Mouse (Mus musculus): ENCODE data around the gene Tmem88.

The Tmem88 gene

DNA sequence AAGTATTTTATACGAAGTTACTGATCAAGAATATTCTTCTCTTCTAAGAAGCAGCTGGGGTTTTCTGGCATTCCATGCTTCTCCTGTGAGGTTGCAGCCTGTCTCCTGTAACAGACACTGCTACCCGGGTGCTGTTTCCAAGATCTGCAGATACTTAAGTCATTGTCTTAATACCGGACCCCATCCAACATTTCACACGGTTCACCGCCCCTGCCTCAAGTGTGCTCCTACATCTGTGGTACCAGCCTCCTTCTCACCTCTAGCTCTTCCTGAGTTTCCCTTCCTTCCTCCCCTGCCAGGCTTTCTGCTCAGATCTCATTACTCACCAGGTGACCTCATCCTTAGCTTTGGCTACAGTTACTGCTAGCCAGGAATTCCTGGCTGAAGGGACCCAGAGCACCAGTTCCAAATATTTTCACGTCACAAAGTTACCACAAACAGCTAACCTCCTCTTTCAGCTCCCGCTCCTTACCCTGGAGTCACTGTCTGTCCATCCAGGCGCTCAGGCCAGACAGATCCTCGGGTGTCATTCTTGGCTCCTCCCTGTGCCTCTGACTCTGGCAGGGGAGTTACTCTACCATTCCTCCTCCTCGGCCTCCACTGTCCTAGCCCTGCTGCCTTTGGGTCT lies 15.4 kb downstream of the Tmem88 start:
- no peak for DNase-seq (ENCODE audit: low spot score in 2 of 2)

DNA sequence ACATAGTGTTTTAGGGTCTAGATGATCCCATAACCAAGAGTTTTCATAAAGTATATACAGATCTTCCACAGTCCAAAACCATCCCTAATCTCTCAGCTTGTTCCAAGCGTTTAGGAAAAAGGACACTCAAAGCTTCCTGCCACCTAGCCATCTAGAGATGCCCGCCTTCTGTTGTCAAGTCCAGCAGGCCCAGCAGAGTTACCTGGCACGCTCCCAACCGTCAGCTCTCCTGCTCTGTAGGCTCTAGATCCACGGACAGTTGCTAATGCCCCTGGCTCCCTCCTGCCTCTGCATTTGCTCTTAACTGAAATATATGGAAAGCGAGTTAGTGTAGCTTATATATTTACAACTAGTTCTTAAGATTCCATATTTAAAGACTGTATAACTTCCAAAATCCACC lies 16.7 kb downstream of the Tmem88 start:
- no peak for DNase-seq (ENCODE audit: low spot score in 2 of 2)

DNA sequence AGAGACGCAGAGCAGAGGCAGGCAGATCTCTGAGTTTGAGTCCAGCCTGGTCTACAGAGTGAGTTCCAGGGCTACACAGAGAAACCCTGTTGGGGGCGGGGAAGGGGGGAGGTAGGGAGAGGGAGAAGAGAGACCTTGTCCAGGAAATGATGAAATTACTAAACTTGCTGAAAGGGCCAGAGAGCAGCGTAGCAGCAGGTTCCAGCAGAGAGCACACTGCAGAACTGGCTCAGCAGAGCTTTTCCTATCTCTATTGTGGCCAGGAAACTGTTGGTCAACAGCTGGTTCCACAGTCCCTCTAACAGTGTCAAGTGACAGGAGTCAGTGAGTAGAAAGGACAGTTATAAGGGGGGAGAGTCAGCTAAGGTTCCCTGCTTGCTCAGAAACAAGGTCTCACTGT lies 18.4 kb downstream of the Tmem88 start:
- DNase-seq (ENCODE audit: low spot score in 2 of 2), result no peak

DNA sequence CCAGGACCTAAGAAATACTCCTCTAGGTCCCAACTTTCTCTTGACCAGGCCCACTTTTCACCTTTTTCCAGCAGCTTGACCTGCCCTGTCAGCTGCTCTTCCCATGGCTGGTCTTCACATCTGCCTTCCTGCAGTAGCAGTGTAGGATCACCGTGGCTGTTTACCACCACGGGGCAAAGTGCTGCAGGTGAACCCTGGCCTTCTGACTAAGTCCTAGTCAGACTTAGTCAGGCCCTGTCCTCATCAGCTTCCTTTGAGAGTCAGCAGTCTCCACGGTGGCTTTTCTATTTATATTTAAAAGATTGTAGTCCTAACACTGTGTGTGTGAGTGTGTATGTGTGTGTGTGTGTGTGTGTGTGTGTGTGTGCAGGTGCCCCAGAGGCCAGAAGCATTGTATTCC lies 20.3 kb downstream of the Tmem88 start:
- DNase-seq (ENCODE audit: low spot score in 2 of 2), result no peak

DNA sequence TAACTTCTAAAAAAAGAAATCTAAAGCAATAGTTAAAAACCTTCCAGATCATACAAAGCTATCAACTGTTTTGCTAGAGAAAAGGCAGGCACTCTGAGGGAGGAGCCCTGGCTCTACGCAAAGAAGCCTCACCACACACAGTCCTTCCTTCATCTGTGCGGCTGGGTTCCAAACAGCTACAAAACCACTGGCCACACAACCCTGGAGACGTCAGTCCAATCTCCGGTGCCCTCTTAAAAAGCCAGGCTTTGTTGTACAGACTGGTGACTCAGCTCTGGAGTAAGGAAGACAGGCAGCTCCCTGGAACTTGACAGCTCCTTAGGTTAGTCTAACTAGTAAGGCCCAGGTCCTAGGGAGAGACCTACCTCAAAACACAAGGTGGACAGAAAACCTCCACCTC lies 22.4 kb downstream of the Tmem88 start:
- DNase-seq (ENCODE audit: low spot score in 2 of 2), result no peak

DNA sequence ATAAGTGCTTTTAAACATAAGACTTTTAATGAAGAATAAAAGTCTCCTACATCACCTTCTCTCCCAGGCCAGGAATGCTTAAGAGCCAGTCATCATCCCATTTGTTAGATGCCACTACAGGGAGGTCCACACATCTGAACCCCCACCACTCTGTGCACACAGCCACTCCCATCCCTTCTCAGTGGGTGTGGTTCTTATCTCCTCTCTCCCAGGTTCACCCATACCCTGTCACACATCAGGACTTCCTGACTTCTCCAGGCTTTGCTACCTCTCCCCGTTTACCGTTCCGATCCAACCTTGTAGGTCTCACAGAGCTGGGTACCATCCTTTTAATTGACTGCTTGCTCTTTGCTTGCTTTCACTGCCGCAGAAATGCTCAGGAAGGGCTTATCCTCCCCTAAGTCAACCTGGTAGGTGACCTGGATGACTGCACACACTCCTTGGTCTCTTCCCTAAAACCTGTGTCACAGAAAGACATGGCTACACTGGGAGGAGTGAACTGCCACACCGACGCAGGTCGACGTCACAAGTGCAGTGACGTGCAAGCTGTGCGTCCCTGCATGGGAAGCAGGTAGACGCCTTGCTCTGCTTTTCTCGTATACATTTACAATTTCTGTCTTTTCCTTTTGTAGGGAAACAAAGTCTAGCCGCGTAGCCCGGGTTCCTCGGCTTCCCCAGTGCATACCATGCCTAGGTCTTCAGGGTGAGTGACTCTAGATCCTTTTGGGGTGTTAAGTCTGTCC lies 24.6 kb downstream of the Tmem88 start:
- DNase-seq (ENCODE audit: low spot score in 2 of 2), result no peak

DNA sequence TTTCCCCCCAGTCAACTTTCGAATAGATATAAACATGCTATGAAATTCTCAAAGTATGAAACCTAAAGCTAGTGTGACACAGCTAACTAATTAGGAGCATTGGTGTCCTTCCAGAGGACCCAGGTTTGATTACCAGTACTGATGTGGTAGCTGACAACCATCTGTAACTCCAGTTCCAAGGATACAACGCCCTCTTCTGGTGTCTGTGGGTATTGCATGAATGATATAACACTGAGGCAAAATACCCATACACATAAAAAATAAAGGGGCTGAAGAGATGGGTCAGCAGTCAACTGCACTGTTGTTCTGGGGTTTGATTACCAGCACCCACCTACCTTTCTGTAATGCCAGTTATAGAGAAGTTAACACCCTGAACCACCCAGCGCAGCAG lies 25.3 kb downstream of the Tmem88 start:
- no peak for DNase-seq (ENCODE audit: low spot score in 2 of 2)

DNA sequence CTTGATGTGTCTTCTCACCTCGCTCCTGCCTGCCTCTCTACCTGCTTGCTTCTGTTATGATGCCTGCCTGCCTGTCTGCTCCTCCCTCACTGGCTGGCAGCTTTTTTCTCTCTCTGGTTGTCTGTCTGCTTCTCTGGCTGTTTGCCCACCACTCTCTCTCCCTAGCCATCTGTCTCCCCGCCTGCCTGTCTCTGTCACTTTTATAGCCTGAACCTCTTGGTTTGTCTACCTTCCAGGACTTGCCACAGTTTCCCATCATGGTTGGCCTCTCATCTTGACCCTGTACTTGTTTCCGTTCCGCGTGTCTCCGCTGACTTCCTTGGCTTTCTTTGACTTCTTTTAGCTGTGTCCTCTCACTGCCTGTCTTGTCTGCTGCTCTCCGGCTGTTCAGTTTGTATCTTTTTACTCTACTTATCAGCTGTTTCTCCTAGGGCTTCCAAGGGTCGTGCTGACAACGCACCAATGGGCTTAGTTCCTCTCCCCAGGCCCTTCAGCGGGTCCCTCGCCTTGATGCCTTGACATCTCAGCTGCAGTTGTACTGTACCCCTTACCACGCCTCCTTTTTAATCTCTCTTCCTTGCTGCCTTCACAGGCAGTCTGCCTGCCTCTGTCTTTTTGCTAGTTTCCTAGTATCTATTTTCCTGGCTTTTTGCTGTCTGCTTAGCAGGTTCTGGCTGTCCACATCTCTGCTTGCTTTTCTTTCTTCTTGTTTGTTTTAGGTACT lies 25.8 kb downstream of the Tmem88 start:
- DNase-seq (ENCODE audit: low spot score in 2 of 2), result no peak

DNA sequence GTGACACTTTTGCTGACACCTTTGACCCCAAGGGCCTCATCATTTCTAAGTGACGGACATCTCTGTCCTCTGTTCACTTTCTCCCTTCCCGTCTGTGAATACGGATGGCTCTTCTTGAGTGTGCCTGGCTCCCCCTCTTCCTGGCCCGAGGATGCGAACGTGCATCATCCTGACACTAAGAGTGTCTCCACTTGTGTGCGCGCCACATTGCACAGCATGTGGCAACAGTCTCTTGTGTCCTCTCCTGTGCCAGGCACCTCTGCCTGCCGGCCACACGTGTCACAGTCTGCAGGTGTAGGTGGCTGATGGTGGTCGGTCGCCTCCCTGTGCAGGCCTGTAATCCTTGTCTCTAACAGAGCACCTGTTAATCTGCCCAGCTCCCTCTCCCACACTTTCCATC lies 26.4 kb downstream of the Tmem88 start:
- no peak for DNase-seq (ENCODE audit: low spot score in 2 of 2)

DNA sequence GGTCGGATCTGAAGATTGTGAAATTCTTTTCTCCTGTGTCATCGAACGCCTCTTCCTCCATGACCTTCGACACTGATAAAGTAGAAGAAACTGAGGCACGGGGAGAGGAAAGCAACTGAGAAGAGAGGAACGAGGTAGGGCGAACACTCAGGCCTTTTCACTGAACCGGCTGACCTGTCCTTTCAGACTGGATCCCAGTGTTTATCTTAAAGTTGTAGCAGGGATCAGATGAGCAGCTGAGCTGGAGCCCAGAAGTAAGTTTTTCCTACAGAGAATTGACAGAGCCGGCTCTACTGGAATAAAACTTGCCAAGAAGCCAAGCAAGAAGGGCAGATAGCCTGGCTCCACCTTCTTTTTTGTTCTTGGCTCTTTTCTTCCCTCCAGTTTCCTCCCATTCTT lies 27.2 kb downstream of the Tmem88 start:
- DNase-seq (ENCODE audit: low spot score in 2 of 2), result peak in 1 of 2 experiments; percentile 8

DNA sequence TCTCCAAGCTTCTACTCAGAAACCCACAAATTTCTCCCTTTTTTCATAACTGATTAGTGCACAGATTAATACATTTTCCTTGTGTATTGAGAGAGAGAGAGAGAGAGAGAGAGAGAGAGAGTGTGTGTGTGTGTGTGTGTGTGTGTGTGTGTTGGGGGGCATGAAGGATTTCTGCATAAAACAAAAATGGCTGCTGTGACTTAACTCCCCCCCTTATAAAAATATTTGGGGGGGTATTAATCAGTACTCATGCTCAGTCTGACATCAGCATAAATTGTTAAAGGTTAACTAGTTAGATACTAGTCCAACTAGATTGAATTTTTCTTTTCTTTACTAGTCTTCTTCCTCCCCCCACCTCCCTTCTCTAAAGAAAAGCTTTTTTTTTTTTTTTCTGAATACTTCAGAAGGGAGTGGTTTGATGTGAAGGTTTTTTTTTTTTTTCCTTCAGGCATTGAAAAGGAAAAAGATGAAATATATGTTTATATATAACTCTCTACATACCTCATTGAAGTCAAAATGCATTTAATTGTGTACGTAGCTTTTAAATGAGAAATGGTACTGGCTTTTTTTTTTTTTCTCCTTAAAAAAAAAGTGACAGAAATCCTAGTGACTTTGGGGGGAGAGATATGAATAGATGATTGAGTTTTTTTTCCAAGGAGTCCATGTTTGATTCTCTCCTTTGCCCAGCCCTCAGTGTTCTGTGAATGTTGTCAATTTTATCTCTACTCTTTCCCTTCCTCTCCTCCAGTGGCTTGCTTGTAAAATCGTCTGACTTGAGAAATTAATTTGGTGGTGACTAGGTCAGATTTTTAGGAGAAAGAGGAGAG lies 27.8 kb downstream of the Tmem88 start:
- no peak for DNase-seq (ENCODE audit: low spot score in 2 of 2)

DNA sequence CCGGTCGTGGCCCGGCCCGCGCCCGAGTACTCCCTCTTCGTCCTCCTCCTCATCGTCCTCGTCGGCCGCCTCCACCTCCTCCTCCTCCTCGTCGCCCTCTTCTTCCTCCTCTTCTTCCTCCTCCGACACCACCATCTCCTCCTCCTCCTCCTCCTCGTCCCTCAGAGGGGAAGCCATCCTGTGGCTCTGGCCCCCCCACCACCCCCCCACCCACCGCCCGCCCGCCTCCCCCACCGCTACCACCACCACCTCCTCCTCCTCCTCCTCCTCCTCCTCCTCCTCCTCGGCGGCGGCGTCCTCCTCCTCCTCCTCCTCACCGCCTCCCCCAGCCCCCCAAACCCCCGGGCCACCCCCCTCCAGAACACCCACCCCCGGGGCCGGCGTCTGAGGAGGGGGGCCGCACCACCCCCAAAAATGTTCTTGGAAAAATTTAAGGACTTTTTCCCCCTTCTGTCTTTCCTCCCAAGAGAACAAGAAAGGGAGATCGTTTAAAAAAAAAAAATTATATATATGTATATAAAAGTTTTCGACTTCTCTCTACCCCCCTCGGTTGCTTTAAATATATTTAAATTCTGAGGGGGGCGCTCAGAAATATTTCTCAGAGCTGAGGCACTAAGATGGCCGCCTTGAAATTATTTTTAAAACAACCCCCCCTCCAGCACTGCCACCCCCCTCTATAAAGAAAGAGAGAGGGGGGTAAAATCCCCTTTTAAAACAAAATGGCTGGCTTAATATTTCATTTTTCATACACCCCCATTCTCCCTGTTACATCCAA lies 28.6 kb downstream of the Tmem88 start, which contains the start of gene Chd3:
TSS of gene Chd3 (minus strand) at position 192 of the 775 bp plus-strand sequence.
- DNase-seq (ENCODE audit: low spot score in 2 of 2), result no peak

DNA sequence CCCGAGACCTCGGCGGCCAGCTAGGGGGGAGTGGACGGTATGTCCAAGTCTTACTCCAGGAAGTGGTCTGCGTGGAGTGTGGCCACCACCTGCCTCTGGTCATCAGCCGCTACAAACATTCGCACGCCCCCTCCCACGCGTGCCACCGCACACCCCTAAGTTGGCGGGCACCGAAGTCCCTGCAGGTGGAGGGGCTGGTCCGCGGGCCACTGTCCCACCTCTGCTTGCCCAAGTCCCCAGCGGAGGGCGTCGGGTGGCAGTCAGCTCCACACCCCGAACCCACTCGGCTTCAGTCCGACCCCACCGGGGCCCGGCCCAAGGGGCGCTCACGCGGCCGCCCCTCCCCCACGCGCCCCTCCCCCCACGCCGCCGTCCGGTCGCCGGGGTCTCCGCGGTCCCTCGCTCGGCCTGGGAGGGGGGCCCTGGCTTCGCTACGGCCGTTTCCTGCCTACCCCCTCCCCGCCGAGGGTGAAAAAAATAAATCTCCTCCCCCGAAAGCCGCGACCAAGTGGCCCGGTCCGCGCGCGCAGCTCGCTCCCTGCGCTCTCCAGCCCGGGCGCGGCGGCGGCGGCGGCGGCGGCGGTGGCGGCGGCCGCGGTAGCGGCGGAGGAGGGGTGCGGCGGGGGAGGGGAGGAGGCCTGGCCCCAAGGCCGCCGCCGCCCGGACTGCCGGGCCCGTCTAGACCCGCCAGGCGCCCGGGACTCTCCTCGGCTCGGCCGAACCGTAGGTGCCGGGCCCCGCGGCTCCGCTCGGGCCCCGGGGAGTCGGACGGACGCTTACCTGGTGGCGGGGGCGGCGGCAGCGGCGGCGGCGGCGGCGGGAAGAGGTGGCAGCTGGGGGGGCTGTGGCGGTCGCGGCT lies 29.4 kb downstream of the Tmem88 start:
- DNase-seq (ENCODE audit: low spot score in 2 of 2), result peak in 1 of 2 experiments; percentile 49

DNA sequence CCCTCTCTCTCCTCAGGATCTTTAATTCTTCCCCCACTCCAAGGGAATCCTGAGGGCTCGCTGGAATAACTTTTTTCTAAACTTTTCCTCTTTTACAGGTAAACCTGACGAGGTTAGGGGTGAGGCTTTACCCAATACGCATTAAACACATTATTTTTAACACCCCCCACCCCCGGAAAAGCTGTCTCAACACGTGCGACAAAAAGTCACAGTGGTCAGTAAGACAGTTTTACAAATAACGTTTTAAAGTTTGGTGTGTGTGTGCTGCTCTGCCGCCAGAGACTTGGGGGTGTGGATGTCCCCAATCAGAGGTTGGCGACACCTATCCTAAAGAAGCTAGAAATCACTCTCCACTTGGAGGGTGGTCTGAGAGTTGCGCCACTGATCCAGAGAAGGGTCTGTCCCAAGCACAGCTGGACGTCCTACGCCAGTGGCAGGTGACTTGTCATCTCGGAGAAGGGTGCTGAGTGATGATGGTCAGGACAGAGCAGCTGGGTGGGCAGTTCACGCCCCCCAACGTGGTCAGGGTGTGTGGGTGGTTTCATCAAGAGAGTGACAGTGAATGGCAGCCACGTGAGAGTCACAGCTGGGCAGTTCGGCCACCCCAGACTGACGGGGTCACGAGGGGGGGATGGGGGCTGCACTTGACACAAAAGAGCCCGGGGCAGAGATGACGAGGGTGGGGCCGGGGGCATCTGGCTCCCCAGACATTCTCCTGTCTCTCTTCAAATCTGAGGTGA lies 30.2 kb downstream of the Tmem88 start:
- peak in 1 of 2 experiments; percentile 44 for DNase-seq (ENCODE audit: low spot score in 2 of 2)

DNA sequence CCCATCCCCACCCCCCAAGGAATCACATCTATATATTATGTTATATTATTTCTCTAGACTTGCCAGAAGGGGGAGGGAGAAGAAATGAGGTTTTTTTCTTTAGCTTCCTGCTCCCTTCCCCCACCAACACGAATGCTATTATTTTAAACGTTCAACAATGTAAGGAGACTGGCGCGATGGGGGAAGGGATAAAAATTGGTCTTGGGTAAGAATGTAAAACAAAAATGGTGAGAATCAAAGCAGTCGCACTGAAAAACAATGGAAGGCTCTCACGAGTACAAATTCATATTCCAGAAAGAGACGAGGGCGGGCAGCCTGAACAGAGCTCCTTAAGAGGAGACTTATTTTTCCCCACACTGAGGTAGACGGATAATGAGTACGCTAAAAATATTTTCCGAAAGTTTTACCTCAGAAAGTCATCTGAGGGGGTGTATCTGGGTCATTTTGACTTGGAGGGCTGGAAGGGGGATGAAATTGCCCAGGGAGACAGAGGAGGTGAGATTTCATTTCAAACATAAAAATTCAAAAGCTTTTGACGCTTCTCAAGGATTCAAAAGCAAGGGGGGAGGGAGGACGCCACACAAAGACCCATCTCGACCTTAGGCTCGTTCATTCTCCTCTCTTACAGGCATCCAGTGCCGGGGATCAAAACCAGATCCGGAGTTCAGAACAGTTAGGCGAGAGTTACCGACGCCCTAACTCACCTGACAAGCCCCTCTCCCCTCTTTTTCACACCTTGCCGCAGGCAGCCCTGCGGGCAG lies 31.0 kb downstream of the Tmem88 start:
- peak in 1 of 2 experiments; percentile 34 for DNase-seq (ENCODE audit: low spot score in 2 of 2)

DNA sequence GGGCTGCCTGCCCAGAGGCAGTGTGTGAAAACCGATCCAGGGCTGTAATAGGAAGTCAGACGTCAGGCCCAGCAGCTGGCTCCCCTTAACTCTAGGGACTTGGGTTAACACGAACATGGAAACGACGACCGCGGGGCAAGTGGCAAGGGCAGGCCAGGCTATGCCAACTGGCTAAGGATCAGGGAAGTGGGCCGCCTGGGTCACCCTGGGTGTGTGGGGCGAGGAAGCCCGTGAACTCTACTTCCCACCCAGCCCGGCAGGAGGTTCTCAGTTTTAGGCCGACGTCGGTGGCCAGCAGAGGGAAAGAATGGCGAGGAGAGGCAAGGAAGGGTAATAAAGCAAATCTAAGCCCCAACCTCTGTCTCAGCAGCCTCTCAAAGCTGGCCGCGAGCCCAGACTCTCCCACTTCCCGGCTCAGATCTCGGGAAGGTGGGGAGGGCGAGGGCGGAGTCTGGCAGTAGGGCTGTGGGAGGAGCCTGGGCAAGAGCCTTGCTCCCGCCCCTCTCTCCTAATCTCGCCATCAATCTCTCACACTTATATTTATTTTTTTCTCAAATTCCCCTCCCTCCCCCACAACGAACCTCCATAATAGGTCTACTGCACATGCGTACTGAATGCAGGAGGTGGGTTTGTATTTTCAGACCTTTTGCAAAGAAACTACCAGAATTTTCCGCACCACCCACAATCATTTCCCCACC lies 31.7 kb downstream of the Tmem88 start:
- DNase-seq (ENCODE audit: low spot score in 2 of 2), result peak; percentile 90 to 94

DNA sequence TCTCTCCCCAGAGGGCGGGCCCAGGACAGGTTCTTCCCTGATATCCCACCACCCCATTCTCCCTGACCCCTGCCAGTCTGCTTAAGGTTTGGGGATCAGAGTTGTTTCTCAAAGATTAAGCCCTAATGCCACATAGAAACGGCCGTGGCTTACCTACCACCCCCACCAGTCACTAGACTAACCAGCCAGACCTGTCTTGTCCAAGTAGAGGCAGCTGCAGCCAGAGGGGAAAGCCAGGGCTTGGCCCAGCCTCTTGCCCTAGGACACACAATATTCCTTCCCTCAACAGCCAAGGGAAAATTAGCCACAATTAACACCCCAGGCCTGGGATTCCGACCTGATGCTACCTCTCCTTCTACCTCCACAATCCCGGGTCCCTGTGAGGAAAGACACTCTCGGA lies 32.3 kb downstream of the Tmem88 start:
- peak; percentile 44 to 54 for DNase-seq (ENCODE audit: low spot score in 2 of 2)

DNA sequence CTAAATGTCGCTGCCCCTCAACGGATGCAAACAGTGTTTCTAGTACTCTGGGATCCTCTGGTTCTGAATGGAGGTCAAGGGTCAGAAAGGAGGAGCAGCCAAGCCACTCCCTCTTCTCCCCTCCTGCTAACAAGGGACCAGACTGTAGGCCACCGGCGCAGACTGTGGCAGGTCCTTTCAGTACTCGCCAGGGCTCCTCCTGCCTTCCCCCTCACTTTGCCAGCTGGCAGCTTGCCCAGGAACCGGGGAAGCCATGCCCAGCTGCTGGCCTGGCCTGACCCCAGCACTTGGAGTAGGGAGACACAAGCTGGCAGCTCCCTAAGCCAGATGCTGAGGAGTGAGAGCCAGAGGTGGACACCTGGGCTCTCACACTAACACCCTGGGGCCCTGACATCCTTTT lies 33.1 kb downstream of the Tmem88 start:
- peak; percentile 86 to 88 for DNase-seq (ENCODE audit: low spot score in 2 of 2)
